Mouse (Mus musculus) limb, embryonic 15.5 days (tissue): ENCODE results near the gene Tex261. TPM values are rescaled to one million over a fixed set of nuclear protein-coding genes. Genes with fewer than 3 reads are reported as not detected.
A peak's percentile ranks its signal among the peaks of the same experiment; 100 is the strongest.

ENCODE experiments used
- ATAC-seq: fragments of 200-750 bp; cut with Nextera tagmentation; 2 replicates; pipeline ENCODE4 v1.8.0; 2017; ENCODE audit warnings: low read depth, moderate TSS enrichment; ENCODE audit not compliant: insufficient number of reproducible peaks, low FRiP score, low TSS enrichment
- H3K27ac ChIP-seq: fragments of 300-500 bp; sonication (generic); 2 replicates; pipeline ENCODE4 v1.5.1; 2015; ENCODE audit warnings: moderate library complexity, mild to moderate bottlenecking, inconsistent platforms
- H3K27me3 ChIP-seq: fragments of 300-500 bp; sonication (generic); 2 replicates; pipeline ENCODE4 v1.6.1; 2015; ENCODE audit warnings: inconsistent platforms
- H3K36me3 ChIP-seq: fragments of 300-500 bp; sonication (generic); 2 replicates; pipeline ENCODE4 v1.6.1; 2015; ENCODE audit warnings: inconsistent platforms
- H3K4me1 ChIP-seq: fragments of 300-500 bp; sonication (generic); 2 replicates; pipeline ENCODE4 v1.6.1; 2015; ENCODE audit warnings: inconsistent platforms
- H3K4me2 ChIP-seq: fragments of 300-500 bp; sonication (generic); 2 replicates; pipeline ENCODE4 v1.6.1; 2015; ENCODE audit warnings: mild to moderate bottlenecking, inconsistent platforms
- H3K4me3 ChIP-seq: fragments of 300-500 bp; sonication (generic); 2 replicates; pipeline ENCODE4 v1.5.1; 2015; ENCODE audit warnings: mild to moderate bottlenecking, inconsistent platforms
- H3K9ac ChIP-seq: fragments of 300-500 bp; sonication (generic); 2 replicates; pipeline ENCODE4 v1.6.1; 2015; ENCODE audit warnings: inconsistent platforms
- H3K9me3 ChIP-seq: fragments of 300-500 bp; sonication (generic); 2 replicates; pipeline ENCODE4 v1.6.1; 2016; ENCODE audit warnings: inconsistent platforms
- WGBS: fragments of 180-500 bp; shearing (Covaris S2); methylation state at CpG from one replicate; pipeline ENCODE4 v1.1.7; 2015; 5-methylcytosine and 5-hydroxymethylcytosine counted together
- polyA plus RNA-seq: library from polyadenylated mRNA; unstranded; fragments of >200 nt; fragmentation: Nextera tagmentation; extraction: Ambion mirVana; gene quantifications from 2 replicates; pipeline ENCODE4 v1.2.1, GENCODE M21; 2015

Tex261 gene
- polyA plus RNA-seq, 1 experiment from 2014 or later: 90.3 TPM

DNA sequence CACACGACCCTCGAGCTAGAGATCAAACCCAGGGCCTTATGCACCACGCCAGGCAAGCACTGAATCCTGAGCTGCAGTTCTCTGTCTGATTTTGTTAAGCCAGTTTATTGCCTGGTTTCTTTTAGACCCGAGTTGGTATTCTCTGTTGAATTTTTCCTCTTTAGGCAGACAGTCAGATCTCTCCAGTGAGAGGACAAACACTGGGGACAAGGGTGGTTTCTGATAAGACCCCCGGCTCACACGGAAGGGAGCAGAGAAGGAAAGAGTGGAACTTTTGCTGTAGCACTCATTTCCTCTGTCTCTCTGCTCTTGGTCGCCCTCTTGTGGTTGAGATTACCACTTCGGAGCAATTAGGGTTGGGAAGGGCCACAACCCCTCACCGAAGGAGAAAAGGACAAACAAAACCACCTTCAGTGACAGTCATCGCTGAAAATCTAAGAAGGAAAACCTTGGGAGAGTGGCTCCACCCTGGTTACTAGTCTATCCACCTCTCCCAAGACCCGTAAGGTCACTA, 25.4 kb downstream of the Tex261 start:
- Histone ChIP-seq H3K9me3 (no peaks in the 10 kb centered on the region), H3K27ac (no peak overlapping the region), H3K4me3 (no peak overlapping the region), H3K36me3 (no peaks in the 10 kb centered on the region), H3K4me1 (no peaks in the 10 kb centered on the region), H3K9ac (no peak overlapping the region), H3K27me3 (peaks cover 26% of the 10 kb centered on the region), H3K4me2 (no peak overlapping the region)
- WGBS: 11% methylated on average over 11 of the region's 11 CpGs
- ATAC-seq: no peak

DNA sequence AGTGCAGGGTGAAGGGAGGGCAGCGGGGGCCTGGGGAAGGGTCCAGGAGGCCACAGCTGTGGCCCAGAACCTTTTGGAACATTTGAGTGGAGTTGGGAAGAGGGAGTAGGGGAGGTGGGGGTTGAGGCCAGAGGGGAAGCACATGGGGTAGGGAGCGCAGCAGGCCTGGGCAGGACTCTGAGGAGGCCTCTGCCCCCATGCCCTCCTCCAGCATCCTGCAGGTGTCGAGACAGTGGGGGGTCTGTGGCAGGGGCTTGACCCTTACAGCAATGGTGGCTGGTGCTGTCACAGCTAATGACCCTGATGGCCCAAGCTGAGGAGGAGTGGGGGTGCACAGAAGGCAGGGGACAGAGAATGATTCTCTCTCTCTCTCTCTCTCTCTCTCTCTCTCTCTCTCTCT, 26.3 kb downstream of the Tex261 start:
- no peak overlapping the region for H3K4me2 ChIP-seq
- no peaks in the 10 kb centered on the region for H3K36me3 ChIP-seq
- H3K9ac ChIP-seq: no peak overlapping the region
- no peak for ATAC-seq
- H3K4me1 ChIP-seq: no peaks in the 10 kb centered on the region
- peaks cover 26% of the 10 kb centered on the region for H3K27me3 ChIP-seq
- no peak overlapping the region for H3K27ac ChIP-seq
- no peak overlapping the region for H3K4me3 ChIP-seq
- 58% methylated on average over 3 of the region's 3 CpGs for WGBS
- no peaks in the 10 kb centered on the region for H3K9me3 ChIP-seq

DNA sequence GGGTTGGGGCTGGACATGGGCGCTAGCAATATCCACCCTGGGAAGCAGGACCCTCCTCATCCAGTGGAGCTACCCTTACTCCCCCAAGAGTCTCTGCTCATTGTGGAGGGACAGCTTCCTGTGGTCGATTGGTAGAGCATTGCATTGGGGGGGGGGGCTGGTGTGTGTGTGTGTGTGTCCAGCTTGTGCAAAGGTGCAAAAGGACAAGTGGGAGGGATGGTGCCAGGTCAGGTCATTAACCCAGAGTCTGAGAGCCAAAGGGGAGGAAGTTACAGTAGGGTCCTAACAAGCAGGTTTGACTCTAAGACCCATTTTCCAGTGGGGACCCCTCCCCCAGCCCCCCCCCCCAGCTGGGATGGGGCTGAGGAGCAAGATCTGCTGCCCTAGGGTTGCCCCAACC, 30.1 kb downstream of the Tex261 start:
- H3K4me1 ChIP-seq: no peaks in the 10 kb centered on the region
- no peak for ATAC-seq
- H3K27me3 ChIP-seq: peaks cover 12% of the 10 kb centered on the region; the same call in 1 of the 2 replicates
- H3K9ac ChIP-seq: no peak overlapping the region
- H3K36me3 ChIP-seq: no peaks in the 10 kb centered on the region
- no peak overlapping the region for H3K4me2 ChIP-seq
- no peak overlapping the region for H3K4me3 ChIP-seq
- H3K9me3 ChIP-seq: no peaks in the 10 kb centered on the region
- H3K27ac ChIP-seq: no peak overlapping the region
- 57% methylated on average over 2 of the region's 2 CpGs for WGBS

DNA sequence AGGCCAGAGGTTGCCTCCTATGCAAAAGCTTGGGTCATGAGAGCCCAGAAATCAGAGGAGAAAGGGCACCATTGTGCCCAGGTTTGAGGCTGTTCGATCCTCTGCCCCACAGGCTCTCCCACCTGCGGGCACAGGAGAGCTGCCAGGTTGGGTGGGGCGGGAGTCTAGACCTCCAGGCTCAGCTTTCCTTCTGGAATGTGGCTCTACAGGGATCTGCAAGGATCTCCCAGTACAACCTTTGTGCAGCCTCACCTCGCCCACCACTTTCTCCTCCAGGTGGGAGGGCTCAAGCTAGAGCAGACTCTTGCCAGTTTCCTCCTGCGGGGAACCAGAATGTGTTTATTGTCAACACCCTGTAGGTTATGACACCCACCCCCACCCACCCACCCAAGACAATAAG, 31.1 kb downstream of the Tex261 start:
- 44% methylated on average over 5 of the region's 5 CpGs for WGBS
- ATAC-seq: no peak
- no peak overlapping the region for H3K9ac ChIP-seq

DNA sequence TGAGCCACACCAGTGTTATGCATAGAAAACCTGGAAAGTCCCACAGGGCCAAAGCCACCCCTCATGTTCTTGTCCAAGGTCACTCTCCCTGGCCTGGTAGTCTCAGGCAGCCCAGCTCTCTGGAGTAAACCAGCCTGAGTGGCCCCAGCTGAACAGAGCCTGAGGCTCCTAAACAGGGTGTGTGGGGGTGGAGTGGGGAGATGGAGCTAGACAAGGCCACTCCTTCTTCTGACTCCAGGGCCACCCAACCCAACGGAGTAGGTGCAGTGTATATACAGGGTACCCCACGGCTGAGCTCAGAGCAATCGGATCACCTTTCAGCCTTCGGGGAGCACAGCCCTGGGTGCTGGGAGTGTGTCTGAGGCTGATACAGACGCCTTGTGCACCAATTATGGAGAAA, 31.5 kb downstream of the Tex261 start:
- no peaks in the 10 kb centered on the region for H3K9me3 ChIP-seq
- peaks cover 12% of the 10 kb centered on the region; the same call in 1 of the 2 replicates for H3K27me3 ChIP-seq
- H3K36me3 ChIP-seq: no peaks in the 10 kb centered on the region
- H3K4me2 ChIP-seq: no peak overlapping the region
- H3K27ac ChIP-seq: no peak overlapping the region
- no peaks in the 10 kb centered on the region for H3K4me1 ChIP-seq
- WGBS: 67% methylated on average over 5 of the region's 5 CpGs
- H3K9ac ChIP-seq: no peak overlapping the region
- peak; percentile 32; the same call in 1 of the 2 replicates for ATAC-seq
- no peak overlapping the region for H3K4me3 ChIP-seq

More for the DNA sequence above, 31.1 kb downstream of the Tex261 start:
- Histone ChIP-seq H3K36me3 (no peaks in the 10 kb centered on the region), H3K4me3 (no peak overlapping the region), H3K27me3 (peaks cover 12% of the 10 kb centered on the region; the same call in 1 of the 2 replicates), H3K4me2 (no peak overlapping the region), H3K9me3 (no peaks in the 10 kb centered on the region), H3K4me1 (no peaks in the 10 kb centered on the region), H3K27ac (no peak overlapping the region)

DNA sequence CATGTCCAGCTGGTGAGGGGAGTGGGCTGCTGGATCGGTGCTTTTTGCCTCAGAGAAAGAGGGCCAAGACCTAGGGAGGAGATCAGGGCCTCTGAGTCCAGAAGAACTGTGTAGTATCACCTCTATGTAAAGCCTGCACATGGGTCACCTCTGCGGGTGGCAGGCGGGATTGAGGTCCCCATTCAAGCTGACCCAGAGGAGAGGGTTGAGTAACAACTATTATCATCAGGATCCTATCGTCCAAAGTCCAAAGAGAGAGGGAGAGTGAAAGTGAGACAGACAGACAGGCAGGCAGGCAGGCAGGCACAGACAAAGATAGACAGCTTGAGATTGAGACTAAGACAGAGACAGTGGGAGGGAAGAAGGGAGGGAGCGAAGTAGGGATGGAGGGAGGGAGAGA, 32.4 kb downstream of the Tex261 start:
- H3K9me3 ChIP-seq: no peaks in the 10 kb centered on the region
- H3K27me3 ChIP-seq: peaks cover 6% of the 10 kb centered on the region; the same call in 1 of the 2 replicates
- no peaks in the 10 kb centered on the region for H3K36me3 ChIP-seq
- no peak overlapping the region for H3K4me3 ChIP-seq
- no peak overlapping the region for H3K9ac ChIP-seq
- H3K27ac ChIP-seq: no peak overlapping the region
- WGBS: 69% methylated on average over 5 of the region's 5 CpGs
- no peak for ATAC-seq
- no peak overlapping the region for H3K4me2 ChIP-seq
- 0 out of 2 replicates have a peak, but pooled peaks cover 6% of the 10 kb centered on the region for H3K4me1 ChIP-seq

DNA sequence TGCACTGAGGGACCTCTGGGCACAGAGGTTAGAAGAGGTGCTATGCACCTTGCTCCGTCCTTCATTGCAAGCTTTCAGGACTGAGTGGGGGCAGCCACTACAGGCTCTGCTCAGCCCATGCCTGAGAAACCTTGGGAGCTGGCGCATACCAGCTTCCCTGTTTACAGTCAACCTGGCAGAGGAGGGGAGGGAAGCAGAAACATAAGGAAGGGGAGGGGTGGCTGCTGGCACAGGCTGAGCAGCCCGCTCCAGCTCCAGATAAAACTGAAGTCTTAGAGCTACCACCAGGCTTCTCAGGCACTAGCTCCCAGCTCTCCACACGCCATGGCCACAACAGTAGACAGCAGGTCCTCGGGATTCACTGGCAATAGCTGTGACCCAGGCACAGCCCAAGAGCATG, 32.9 kb downstream of the Tex261 start, which contains the start of gene Atp6v1b1:
TSS of gene Atp6v1b1 (plus strand) at position 230 of the 400 bp plus-strand sequence.
- no peak within 1 kb of the TSS for H3K27ac ChIP-seq
- WGBS: 59% methylated on average over 5 of the region's 5 CpGs
- no peaks in the 10 kb centered on the region for H3K36me3 ChIP-seq
- no peak within 1 kb of the TSS for H3K9ac ChIP-seq
- ATAC-seq: no peak
- no peak within 1 kb of the TSS for H3K4me3 ChIP-seq
- no peak within 1 kb of the TSS for H3K4me2 ChIP-seq
- H3K9me3 ChIP-seq: no peaks in the 10 kb centered on the region
- H3K4me1 ChIP-seq: 0 out of 2 replicates have a peak, but pooled peaks cover 7% of the 10 kb centered on the region
- peaks cover 6% of the 10 kb centered on the region; the same call in 1 of the 2 replicates for H3K27me3 ChIP-seq

DNA sequence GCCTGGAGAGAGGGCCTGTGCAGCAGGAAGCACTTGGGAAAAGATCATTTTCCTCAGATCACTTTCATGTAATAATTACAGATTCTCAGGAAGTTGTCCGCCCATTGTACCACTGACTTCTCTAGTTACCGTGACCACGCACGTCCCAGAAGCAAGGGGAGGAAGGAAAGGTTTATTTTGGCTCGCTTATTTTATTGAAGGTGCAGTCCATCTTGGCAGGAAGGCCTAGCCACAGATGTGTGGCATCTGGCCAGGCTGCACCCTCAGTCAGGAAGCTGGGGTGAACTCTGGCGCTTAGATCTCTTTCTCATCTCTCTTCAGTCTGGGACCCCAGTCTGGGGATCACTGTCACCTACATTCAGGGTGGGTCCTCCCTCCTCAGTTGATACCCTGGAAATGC, 37.0 kb downstream of the Tex261 start:
- Histone ChIP-seq H3K4me2 (no peak overlapping the region), H3K36me3 (no peaks in the 10 kb centered on the region), H3K27me3 (peaks cover 20% of the 10 kb centered on the region), H3K9ac (no peak overlapping the region), H3K4me3 (no peak overlapping the region), H3K9me3 (no peaks in the 10 kb centered on the region), H3K4me1 (0 out of 2 replicates have a peak, but pooled peaks cover 7% of the 10 kb centered on the region), H3K27ac (no peak overlapping the region)
- no peak for ATAC-seq
- 38% methylated on average over 6 of the region's 6 CpGs for WGBS

DNA sequence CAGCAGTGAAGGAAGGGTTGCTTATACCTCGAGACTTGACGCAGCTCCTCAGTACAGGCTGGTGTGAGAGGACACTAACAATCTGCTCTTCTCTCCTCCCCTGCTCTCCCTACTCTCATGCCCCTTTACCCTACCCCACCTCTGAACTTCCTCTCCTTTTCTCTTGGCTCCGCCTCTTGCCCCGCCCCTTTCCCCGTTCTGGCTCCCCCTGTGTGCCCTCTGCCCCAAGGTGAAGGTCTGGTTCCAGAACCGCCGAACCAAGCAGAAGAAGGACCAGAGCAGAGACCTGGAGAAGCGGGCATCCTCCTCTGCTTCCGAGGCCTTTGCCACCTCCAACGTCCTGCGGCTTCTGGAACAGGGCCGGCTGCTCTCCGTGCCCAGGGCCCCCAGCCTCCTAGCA, 38.3 kb downstream of the Tex261 start:
- Histone ChIP-seq H3K4me2 (no peak overlapping the region), H3K9me3 (no peaks in the 10 kb centered on the region), H3K27me3 (peaks cover 18% of the 10 kb centered on the region), H3K4me1 (0 out of 2 replicates have a peak, but pooled peaks cover 7% of the 10 kb centered on the region), H3K4me3 (no peak overlapping the region), H3K27ac (no peak overlapping the region), H3K9ac (no peak overlapping the region), H3K36me3 (no peaks in the 10 kb centered on the region)
- no peak for ATAC-seq
- 35% methylated on average over 12 of the region's 13 CpGs for WGBS

DNA sequence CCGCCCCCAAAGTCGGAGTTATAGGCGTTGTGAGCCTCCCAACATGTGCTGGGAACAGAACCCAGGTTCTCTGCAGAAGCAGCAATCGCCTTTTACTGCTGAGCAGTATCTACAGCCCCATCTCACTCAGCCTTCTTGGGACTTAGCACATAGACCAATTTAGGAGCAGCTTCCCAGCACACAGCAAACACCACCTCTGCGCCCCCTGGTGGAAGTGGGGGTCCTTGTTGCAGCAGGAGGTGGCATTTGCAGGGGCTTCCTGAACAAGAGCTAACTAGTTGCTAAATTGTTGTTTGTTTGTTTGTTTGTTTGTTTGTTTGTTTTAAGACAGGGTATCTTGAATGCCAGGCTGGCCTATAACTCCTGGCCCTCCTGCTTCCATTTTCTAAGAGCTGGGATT, 44.5 kb downstream of the Tex261 start:
- WGBS: 23% methylated on average over 5 of the region's 5 CpGs
- H3K9me3 ChIP-seq: no peaks in the 10 kb centered on the region
- no peak overlapping the region for H3K9ac ChIP-seq
- no peak overlapping the region for H3K4me2 ChIP-seq
- no peak overlapping the region for H3K27ac ChIP-seq
- H3K4me1 ChIP-seq: no peaks in the 10 kb centered on the region
- no peaks in the 10 kb centered on the region for H3K36me3 ChIP-seq
- H3K27me3 ChIP-seq: peaks cover 31% of the 10 kb centered on the region
- no peak overlapping the region for H3K4me3 ChIP-seq
- ATAC-seq: no peak

DNA sequence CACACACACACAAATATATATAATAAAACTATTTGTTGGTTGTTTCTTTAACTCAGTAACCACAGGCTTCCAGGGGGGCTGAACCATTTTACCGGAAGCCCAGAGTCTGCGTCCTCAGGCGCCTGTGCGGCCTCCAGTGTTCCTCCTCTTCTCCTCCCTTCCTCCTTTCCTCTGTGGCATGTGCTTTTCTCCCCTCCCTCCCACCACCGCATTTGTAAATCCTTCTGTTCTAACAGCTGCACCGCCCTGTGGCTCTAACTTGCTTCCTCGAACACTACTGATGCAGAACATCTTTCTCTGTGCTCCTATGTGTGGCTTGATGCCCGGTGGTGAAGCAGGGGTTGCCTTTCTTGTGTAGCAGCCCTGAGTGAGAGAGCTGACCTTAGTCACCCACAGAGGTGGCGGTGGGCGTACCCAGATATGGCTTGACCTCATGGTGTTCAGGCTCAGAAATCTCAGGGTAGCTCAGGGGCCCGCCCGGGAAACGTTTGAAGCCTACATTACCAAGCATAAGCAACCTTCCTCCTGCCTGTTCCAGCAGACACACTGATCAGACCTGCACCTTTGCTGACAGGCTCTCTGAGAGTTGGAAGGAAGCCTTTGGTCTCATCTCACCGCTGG, 46.2 kb downstream of the Tex261 start:
- Histone ChIP-seq H3K9ac (no peak overlapping the region), H3K9me3 (no peaks in the 10 kb centered on the region), H3K4me3 (no peak overlapping the region), H3K36me3 (no peaks in the 10 kb centered on the region), H3K27ac (no peak overlapping the region), H3K4me2 (no peak overlapping the region), H3K27me3 (peaks cover 26% of the 10 kb centered on the region), H3K4me1 (no peaks in the 10 kb centered on the region)
- WGBS: 61% methylated on average over 14 of the region's 14 CpGs
- no peak for ATAC-seq

DNA sequence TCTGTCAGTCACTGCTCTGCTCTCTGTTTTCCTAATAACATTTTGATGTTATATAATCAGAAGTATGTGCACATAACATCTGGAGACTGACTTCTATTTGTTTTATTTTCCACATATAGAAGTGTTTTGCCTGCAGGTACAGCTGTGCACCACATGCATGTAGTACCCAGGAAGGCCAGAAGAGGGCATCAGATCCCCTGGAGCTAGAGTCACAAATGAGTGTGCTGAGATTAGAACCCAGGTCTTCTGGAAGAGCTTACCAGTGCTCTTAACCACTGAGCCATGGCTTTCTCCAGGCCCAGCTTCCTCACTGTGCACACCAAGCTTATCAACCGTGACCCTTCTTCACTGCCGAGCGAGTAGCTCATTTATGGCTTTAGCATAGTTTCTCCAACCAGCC, 47.1 kb downstream of the Tex261 start:
- H3K27ac ChIP-seq: no peak overlapping the region
- H3K4me1 ChIP-seq: no peaks in the 10 kb centered on the region
- no peaks in the 10 kb centered on the region for H3K36me3 ChIP-seq
- 72% methylated on average over 3 of the region's 3 CpGs for WGBS
- H3K4me2 ChIP-seq: no peak overlapping the region
- ATAC-seq: no peak
- H3K4me3 ChIP-seq: no peak overlapping the region
- no peak overlapping the region for H3K9ac ChIP-seq
- H3K27me3 ChIP-seq: peaks cover 33% of the 10 kb centered on the region
- H3K9me3 ChIP-seq: no peaks in the 10 kb centered on the region
